Mouse (Mus musculus): Measurements from ENCODE around the gene Ppp4c.
A peak's percentile ranks its signal among the peaks of the same experiment; 100 is the strongest.

DNA sequence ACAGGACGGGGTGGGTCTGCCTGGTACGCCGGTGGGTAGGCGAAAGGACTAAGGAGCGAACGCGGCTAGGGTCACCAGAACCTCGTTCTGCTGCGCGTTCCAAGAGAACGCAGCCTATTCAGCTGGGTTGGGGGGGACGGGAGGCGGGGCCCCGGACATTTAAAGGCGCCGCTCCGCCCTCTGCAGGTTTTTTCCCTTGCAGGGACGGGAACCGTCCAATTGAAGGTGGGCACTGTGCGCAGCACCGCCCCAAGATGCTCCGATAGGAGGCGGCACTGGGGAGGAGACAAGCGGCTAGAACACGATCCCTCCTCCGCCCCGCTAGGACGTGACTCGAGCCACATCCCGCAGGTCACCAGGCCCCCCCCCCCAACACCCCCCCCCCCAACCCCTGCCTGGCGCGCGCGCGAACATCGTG lies 6.8 kb upstream of the Ppp4c start:
- peak; percentile 92 for TF ChIP-seq POLR2A (IDR thresholded peaks at IDR 0.05; ENCODE audit: borderline replicate concordance, control insufficient read depth, low read depth, low read length)
- 0 out of 2 replicates have a peak, but pooled peaks have one; percentile 2 for TF ChIP-seq CTCF (IDR thresholded peaks at IDR 0.05; ENCODE audit: control insufficient read depth, insufficient read depth, low read length)

Measured in bone marrow, adult 2 months (tissue).